Mouse (Mus musculus) lung, postnatal 0 days (tissue): ENCODE measurements around the gene Pdxdc1. TPM values are rescaled to one million over a fixed set of nuclear protein-coding genes. Genes with fewer than 3 reads are reported as not detected.

Source experiments
- ATAC-seq: fragments of 200-750 bp; cut with Nextera tagmentation; 2 replicates; pipeline ENCODE4 v1.8.0; 2017; ENCODE audit warnings: moderate library complexity
- DNase-seq: peaks from one replicate; pipeline ENCODE4 v3.0.0-alpha.2; 2016; ENCODE audit warnings: low spot score
- H3K27ac ChIP-seq: fragments of 300-500 bp; sonication (generic); 2 replicates; pipeline ENCODE4 v1.5.1; 2014; ENCODE audit warnings: antibody characterized with exemption, mild to moderate bottlenecking, low read length, mixed read lengths
- H3K27me3 ChIP-seq: fragments of 300-500 bp; sonication (generic); replicated peaks from 2 replicates; pipeline ENCODE4 v1.6.1; 2014; ENCODE audit warnings: low read length, mixed read lengths; ENCODE audit not compliant: insufficient read depth
- H3K36me3 ChIP-seq: fragments of 300-500 bp; sonication (generic); 2 replicates; pipeline ENCODE4 v1.6.1; 2014; ENCODE audit warnings: low read length, mixed read lengths; ENCODE audit not compliant: insufficient read depth
- H3K4me1 ChIP-seq: fragments of 300-500 bp; sonication (generic); 2 replicates; pipeline ENCODE4 v1.6.1; 2014; ENCODE audit warnings: antibody characterized with exemption, low read depth, low read length, mixed read lengths; ENCODE audit not compliant: insufficient read depth
- H3K4me2 ChIP-seq: fragments of 300-500 bp; sonication (generic); replicated peaks from 2 replicates; pipeline ENCODE4 v1.6.1; 2014; ENCODE audit warnings: low read depth, mild to moderate bottlenecking, low read length, moderate library complexity, mixed read lengths
- H3K4me3 ChIP-seq: fragments of 300-500 bp; sonication (generic); 2 replicates; pipeline ENCODE4 v1.5.1; 2014; ENCODE audit warnings: low read depth, low read length
- H3K9ac ChIP-seq: fragments of 300-500 bp; sonication (generic); replicated peaks from 2 replicates; pipeline ENCODE4 v1.6.1; 2014; ENCODE audit warnings: low read depth, mild to moderate bottlenecking
- H3K9me3 ChIP-seq: fragments of 300-500 bp; sonication (generic); 2 replicates; pipeline ENCODE4 v1.6.1; 2016; ENCODE audit warnings: low read length, mixed read lengths
- CTCF ChIP-seq: IDR thresholded peaks from 2 replicates; pipeline ENCODE4 v1.5.1; 2016; ENCODE audit warnings: antibody characterized with exemption, mild to moderate bottlenecking
- EP300 ChIP-seq: IDR thresholded peaks from 2 replicates; pipeline ENCODE4 v1.6.1; 2016; ENCODE audit warnings: antibody characterized with exemption, mild to moderate bottlenecking, control low read depth
- WGBS: fragments of 180-500 bp; shearing (Covaris S2); extraction: QIAGEN DNeasy Blood & Tissue Kit; methylation state at CpG from one replicate; pipeline ENCODE4 v1.1.7; 2014; 5-methylcytosine and 5-hydroxymethylcytosine counted together
- polyA plus RNA-seq: library from polyadenylated mRNA; unstranded; fragments of >200 nt; fragmentation: Nextera tagmentation; extraction: Ambion mirVana; gene quantifications from 2 replicates; pipeline ENCODE4 v1.2.1, GENCODE M21; 2015

Gene Pdxdc1
- polyA plus RNA-seq, 1 experiment from 2014 or later = 57.0 TPM

DNA sequence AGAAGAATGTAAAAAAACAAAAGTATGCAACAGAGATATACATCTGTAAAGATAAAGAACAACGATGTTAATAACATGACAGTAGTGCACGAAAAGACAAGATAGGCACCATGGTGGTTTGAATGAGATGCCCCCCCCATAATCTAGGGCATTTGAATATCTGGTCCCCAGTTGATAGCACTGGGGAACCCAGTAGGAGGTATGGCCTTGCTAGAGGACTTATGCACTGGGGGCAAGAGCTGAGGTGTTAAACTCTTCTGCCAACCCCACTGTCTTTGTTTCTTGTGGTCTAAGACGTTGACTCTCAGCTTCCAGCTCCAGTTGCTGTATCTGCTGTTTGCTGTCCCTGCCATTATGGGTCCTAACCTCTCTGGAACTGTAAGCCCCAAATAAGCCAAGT lies 7.2 kb downstream of the Pdxdc1 start:
- WGBS = 85% methylated on average over 3 of the region's 3 CpGs
- H3K4me1 ChIP-seq = peaks cover 6% of the 10 kb centered on the region; the same call in 1 of the 2 replicates
- TF ChIP-seq EP300 (no peak), CTCF (no peak)
- no peak overlapping the region for H3K9ac ChIP-seq
- ATAC-seq = no peak
- H3K4me2 ChIP-seq = no peak overlapping the region
- H3K36me3 ChIP-seq = no peaks in the 10 kb centered on the region
- DNase-seq = no peak
- no peak overlapping the region for H3K4me3 ChIP-seq
- no peaks in the 10 kb centered on the region for H3K9me3 ChIP-seq
- no peaks in the 10 kb centered on the region for H3K27me3 ChIP-seq
- H3K27ac ChIP-seq = no peak overlapping the region

GRCm38 (mm10) chr16:13894097-13894496 lies 8.8 kb downstream of the Pdxdc1 start:
- H3K4me3 ChIP-seq = no peak overlapping the region
- ATAC-seq (no peak), DNase-seq (no peak)
- no peaks in the 10 kb centered on the region for H3K9me3 ChIP-seq
- peaks cover 5% of the 10 kb centered on the region; the same call in 1 of the 2 replicates for H3K4me1 ChIP-seq
- 47% methylated on average over 2 of the region's 2 CpGs for WGBS
- H3K36me3 ChIP-seq = no peaks in the 10 kb centered on the region
- no peak for TF ChIP-seq EP300
- TF ChIP-seq CTCF = no peak
- H3K27me3 ChIP-seq = no peaks in the 10 kb centered on the region
- H3K27ac ChIP-seq = no peak overlapping the region
- H3K4me2 ChIP-seq = no peak overlapping the region
- no peak overlapping the region for H3K9ac ChIP-seq

DNA sequence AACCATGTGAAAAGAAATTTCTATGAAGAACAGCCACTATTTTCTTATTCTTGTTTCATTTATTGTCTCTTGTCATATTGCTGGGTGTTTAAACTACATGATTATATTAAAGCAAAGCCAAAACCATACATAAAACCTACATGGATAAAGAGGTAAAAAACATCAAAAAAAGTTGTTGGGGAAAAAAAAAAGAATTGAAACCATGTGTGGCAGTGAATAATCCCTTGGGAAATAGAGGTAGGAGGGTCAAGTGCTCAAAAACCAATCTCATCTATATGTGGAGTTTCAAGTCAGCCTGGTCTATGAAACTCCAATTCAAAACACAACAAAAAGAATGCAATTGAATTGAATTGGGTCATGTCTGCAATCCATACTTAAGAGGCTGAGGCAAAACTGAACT lies 10.1 kb downstream of the Pdxdc1 start:
- no peak overlapping the region for H3K4me2 ChIP-seq
- H3K4me1 ChIP-seq = no peaks in the 10 kb centered on the region
- H3K36me3 ChIP-seq = no peaks in the 10 kb centered on the region
- H3K27me3 ChIP-seq = no peaks in the 10 kb centered on the region
- H3K9me3 ChIP-seq = no peaks in the 10 kb centered on the region
- H3K9ac ChIP-seq = no peak overlapping the region
- ATAC-seq (no peak), DNase-seq (no peak)
- H3K27ac ChIP-seq = no peak overlapping the region
- H3K4me3 ChIP-seq = no peak overlapping the region
- TF ChIP-seq CTCF (no peak), EP300 (no peak)

GRCm38 (mm10) chr16:13890449-13890848 lies 12.5 kb downstream of the Pdxdc1 start:
- H3K36me3 ChIP-seq = no peaks in the 10 kb centered on the region
- TF ChIP-seq EP300 = no peak
- no peak for TF ChIP-seq CTCF
- ATAC-seq (no peak), DNase-seq (no peak)
- no peak overlapping the region for H3K9ac ChIP-seq
- no peak overlapping the region for H3K4me2 ChIP-seq
- H3K4me3 ChIP-seq = no peak overlapping the region
- no peak overlapping the region for H3K27ac ChIP-seq
- H3K27me3 ChIP-seq = no peaks in the 10 kb centered on the region
- H3K4me1 ChIP-seq = no peaks in the 10 kb centered on the region
- 83% methylated on average over 2 of the region's 2 CpGs for WGBS
- H3K9me3 ChIP-seq = no peaks in the 10 kb centered on the region

GRCm38 (mm10) chr16:13883094-13883774 lies 19.7 kb downstream of the Pdxdc1 start:
- Histone ChIP-seq H3K9ac (no peak overlapping the region), H3K9me3 (no peaks in the 10 kb centered on the region), H3K4me2 (no peak overlapping the region), H3K27me3 (no peaks in the 10 kb centered on the region), H3K27ac (0 out of 2 replicates have a peak overlapping the region, but pooled peaks have one; percentile 1), H3K4me1 (no peaks in the 10 kb centered on the region), H3K36me3 (peaks cover 6% of the 10 kb centered on the region; the same call in 1 of the 2 replicates), H3K4me3 (no peak overlapping the region)
- 12% methylated on average over 3 of the region's 3 CpGs for WGBS
- peak; percentile 62 for DNase-seq
- peak; percentile 75 for ATAC-seq
- TF ChIP-seq EP300 = peak; percentile 46; the same call in 1 of the 2 replicates
- TF ChIP-seq CTCF = no peak

DNA sequence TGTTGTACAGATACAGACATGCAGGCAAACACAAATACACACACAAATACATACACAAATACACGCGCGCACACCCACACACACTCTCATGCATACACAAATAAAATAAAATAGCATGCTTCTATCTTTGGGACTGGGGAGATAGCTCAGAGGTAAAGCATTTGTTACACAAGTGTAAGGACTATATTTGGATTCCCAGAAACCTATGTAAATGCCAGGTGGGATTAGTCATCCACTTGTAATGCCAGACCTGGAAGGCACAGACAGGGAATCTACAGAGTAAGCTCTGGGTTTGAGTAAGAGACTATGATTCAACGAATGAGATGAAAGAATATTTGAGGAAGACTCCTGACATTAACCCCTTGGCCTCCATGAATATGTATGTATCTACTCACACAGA lies 27.4 kb downstream of the Pdxdc1 start:
- TF ChIP-seq CTCF (no peak), EP300 (peak; percentile 77)
- no peak overlapping the region for H3K27ac ChIP-seq
- no peak overlapping the region for H3K4me2 ChIP-seq
- WGBS = 76% methylated on average over 4 of the region's 4 CpGs
- H3K4me3 ChIP-seq = no peak overlapping the region
- no peak overlapping the region for H3K9ac ChIP-seq
- no peaks in the 10 kb centered on the region for H3K9me3 ChIP-seq
- H3K36me3 ChIP-seq = peaks cover 12% of the 10 kb centered on the region; the same call in 1 of the 2 replicates
- ATAC-seq (peak; percentile 60), DNase-seq (peak; percentile 56)
- H3K27me3 ChIP-seq = no peaks in the 10 kb centered on the region
- H3K4me1 ChIP-seq = no peaks in the 10 kb centered on the region
